Comparison of ENCODE assay signal across 11 mouse cellular contexts in genomic region chr2:4596992-4597391, GRCm38 (mm10).
"Had no signal": no experiment of that assay in that cellular context is flagged by ENCODE, and none has a peak within 500 bp of the region (broad histone marks: within the 10 kb centered on the region; RNA-seq: fewer than 3 reads in every experiment).

No protein-coding gene starts in this region.

- H3K4me2 ChIP-seq: kidney, embryonic 15.5 days; liver, embryonic 13.5 days; midbrain, embryonic 11.5 days; neural tube, embryonic 12.5 days had no signal

- H3K4me1 ChIP-seq: neural tube, embryonic 12.5 days had no signal

- DNase-seq: kidney, postnatal 10 days; kidney, postnatal 36 days; liver, embryonic 13.5 days; lung, adult 2 months; lung, postnatal 14 days; midbrain, embryonic 14.5 days; thymus, adult 18-20 months; thymus, postnatal 36 days had no signal

- H3K27me3 ChIP-seq: kidney, embryonic 15.5 days; liver, embryonic 13.5 days; neural tube, embryonic 12.5 days had no signal

- H3K9ac ChIP-seq: kidney, embryonic 15.5 days; liver, embryonic 13.5 days; neural tube, embryonic 12.5 days had no signal

- H3K9me3 ChIP-seq: kidney, embryonic 15.5 days; liver, embryonic 13.5 days; neural tube, embryonic 12.5 days had no signal

- H3K27ac ChIP-seq: kidney, embryonic 15.5 days; liver, embryonic 13.5 days; neural tube, embryonic 12.5 days had no signal

- H3K4me3 ChIP-seq: kidney, embryonic 15.5 days; liver, embryonic 13.5 days; neural tube, embryonic 12.5 days had no signal
